Mouse (Mus musculus) lung, embryonic 14.5 days (tissue): Measurements from ENCODE around the gene Elf4. TPM values are rescaled to one million over a fixed set of nuclear protein-coding genes. Genes with fewer than 3 reads are reported as not detected.

Experiments
- ATAC-seq: fragments of 200-750 bp; cut with Nextera tagmentation; 2 replicates; pipeline ENCODE4 v1.8.0; 2017; ENCODE audit warnings: mild to moderate bottlenecking, moderate TSS enrichment, moderate library complexity; ENCODE audit not compliant: insufficient read depth
- DNase-seq: peaks from one replicate; pipeline ENCODE4 v3.0.0-alpha.2; 2015
- H3K27ac ChIP-seq: fragments of 300-500 bp; sonication (generic); 2 replicates; pipeline ENCODE4 v1.5.1; 2014; ENCODE audit warnings: low read depth, mild to moderate bottlenecking, moderate library complexity
- H3K27me3 ChIP-seq: fragments of 300-500 bp; sonication (generic); 2 replicates; pipeline ENCODE4 v1.6.1; 2014; ENCODE audit warnings: low read length, control low read depth; ENCODE audit not compliant: insufficient read depth
- H3K36me3 ChIP-seq: fragments of 300-500 bp; sonication (generic); 2 replicates; pipeline ENCODE4 v1.6.1; 2014; ENCODE audit warnings: control low read depth; ENCODE audit not compliant: insufficient read depth
- H3K4me1 ChIP-seq: fragments of 300-500 bp; sonication (generic); 2 replicates; pipeline ENCODE4 v1.6.1; 2014; ENCODE audit warnings: antibody characterized with exemption, control low read depth; ENCODE audit not compliant: insufficient read depth
- H3K4me2 ChIP-seq: fragments of 300-500 bp; sonication (generic); 2 replicates; pipeline ENCODE4 v1.6.1; 2014; ENCODE audit warnings: mild to moderate bottlenecking
- H3K4me3 ChIP-seq: fragments of 300-500 bp; sonication (generic); 2 replicates; pipeline ENCODE4 v1.5.1; 2014; ENCODE audit warnings: low read depth, low read length
- H3K9ac ChIP-seq: fragments of 300-500 bp; sonication (generic); 2 replicates; pipeline ENCODE4 v1.6.1; 2014
- H3K9me3 ChIP-seq: fragments of 300-500 bp; sonication (generic); 2 replicates; pipeline ENCODE4 v1.6.1; 2016; ENCODE audit warnings: low read depth, low read length, control low read depth
- CTCF ChIP-seq: IDR thresholded peaks from 2 replicates; pipeline ENCODE4 v1.5.1; 2016; ENCODE audit warnings: antibody characterized with exemption, low read depth
- WGBS: fragments of 180-500 bp; shearing (Covaris S2); extraction: QIAGEN DNeasy Blood & Tissue Kit; methylation state at CpG from one replicate; pipeline ENCODE4 v1.1.7; 2014; 5-methylcytosine and 5-hydroxymethylcytosine counted together
- polyA plus RNA-seq: library from polyadenylated mRNA; unstranded; fragments of >200 nt; fragmentation: Nextera tagmentation; extraction: Ambion mirVana; gene quantifications from 2 replicates; pipeline ENCODE4 v1.2.1, GENCODE M21; 2014

Elf4 gene
- polyA plus RNA-seq = 9.6 and 10.5 TPM in 2 replicates

GRCm38 (mm10) chrX:48462754-48463507, at the start of gene Elf4:
Elf4 (minus strand) TSS chrX:48463132.
- Histone ChIP-seq H3K27ac (no peak within 1 kb of the TSS), H3K4me1 (no peaks in the 10 kb centered on the region), H3K9me3 (no peaks in the 10 kb centered on the region), H3K27me3 (no peaks in the 10 kb centered on the region), H3K4me3 (peak within 1 kb of the TSS; percentile 34), H3K4me2 (peak within 1 kb of the TSS; percentile 63), H3K36me3 (no peaks in the 10 kb centered on the region), H3K9ac (peak within 1 kb of the TSS; percentile 54)
- WGBS = 16% methylated on average over 34 of the region's 38 CpGs
- ATAC-seq (peak; percentile 93), DNase-seq (peak; percentile 87)
- TF ChIP-seq CTCF = peak; percentile 93

- WGBS = 89% methylated on average over 8 of the region's 8 CpGs
- Histone ChIP-seq H3K36me3 (peaks cover 21% of the 10 kb centered on the region; the same call in 1 of the 2 replicates), H3K9me3 (no peaks in the 10 kb centered on the region), H3K4me3 (no peak overlapping the region), H3K4me2 (no peak overlapping the region), H3K27ac (no peak overlapping the region), H3K9ac (no peak overlapping the region), H3K27me3 (no peaks in the 10 kb centered on the region), H3K4me1 (no peaks in the 10 kb centered on the region)
- ATAC-seq (no peak), DNase-seq (no peak)
- no peak for TF ChIP-seq CTCF
These were observed 30.8 kb upstream of the Elf4 start for GRCm38 (mm10) chrX:48493763-48494162.

DNA sequence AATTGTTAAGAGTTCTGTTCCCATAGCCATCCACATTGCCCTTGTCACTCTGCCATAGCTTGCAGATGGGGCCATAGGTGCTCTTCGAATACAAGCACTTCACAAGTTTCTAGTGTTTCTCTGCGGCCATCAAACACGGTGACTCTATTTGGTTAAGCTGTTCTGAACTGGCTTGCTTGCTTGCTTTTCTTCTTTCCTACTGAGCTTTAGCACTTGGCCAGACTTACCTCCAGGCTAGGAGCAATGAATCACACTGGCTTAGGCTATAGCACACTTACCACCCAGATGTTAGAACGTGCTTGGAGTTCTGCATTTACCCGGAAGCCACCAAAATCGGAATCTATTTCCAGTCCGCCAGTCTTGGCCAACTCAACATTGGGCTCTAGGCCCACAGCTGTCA, 18.8 kb upstream of the Elf4 start:
- no peaks in the 10 kb centered on the region for H3K4me1 ChIP-seq
- no peak overlapping the region for H3K4me3 ChIP-seq
- DNase-seq (no peak), ATAC-seq (no peak)
- no peak overlapping the region for H3K9ac ChIP-seq
- no peaks in the 10 kb centered on the region for H3K9me3 ChIP-seq
- no peak overlapping the region for H3K4me2 ChIP-seq
- H3K27me3 ChIP-seq = no peaks in the 10 kb centered on the region
- 83% methylated on average over 7 of the region's 7 CpGs for WGBS
- no peak overlapping the region for H3K27ac ChIP-seq
- peaks cover 45% of the 10 kb centered on the region; the same call in 1 of the 2 replicates for H3K36me3 ChIP-seq
- TF ChIP-seq CTCF = no peak

GRCm38 (mm10) chrX:48481095-48481494, 18.2 kb upstream of the Elf4 start:
- Histone ChIP-seq H3K36me3 (peaks cover 45% of the 10 kb centered on the region; the same call in 1 of the 2 replicates), H3K27ac (no peak overlapping the region), H3K4me2 (no peak overlapping the region), H3K27me3 (no peaks in the 10 kb centered on the region), H3K9me3 (no peaks in the 10 kb centered on the region), H3K4me1 (no peaks in the 10 kb centered on the region), H3K4me3 (no peak overlapping the region), H3K9ac (no peak overlapping the region)
- DNase-seq = no peak
- TF ChIP-seq CTCF = no peak
- WGBS = 66% methylated on average over 4 of the region's 4 CpGs
- no peak for ATAC-seq

GRCm38 (mm10) chrX:48467355-48467946, 4.5 kb upstream of the Elf4 start:
- ATAC-seq = no peak
- TF ChIP-seq CTCF = no peak
- H3K9ac ChIP-seq = no peak overlapping the region
- H3K4me1 ChIP-seq = no peaks in the 10 kb centered on the region
- no peak overlapping the region for H3K4me2 ChIP-seq
- no peaks in the 10 kb centered on the region for H3K36me3 ChIP-seq
- 60% methylated on average over 3 of the region's 3 CpGs for WGBS
- no peak overlapping the region for H3K27ac ChIP-seq
- no peak for DNase-seq
- no peaks in the 10 kb centered on the region for H3K9me3 ChIP-seq
- H3K4me3 ChIP-seq = no peak overlapping the region
- no peaks in the 10 kb centered on the region for H3K27me3 ChIP-seq

DNA sequence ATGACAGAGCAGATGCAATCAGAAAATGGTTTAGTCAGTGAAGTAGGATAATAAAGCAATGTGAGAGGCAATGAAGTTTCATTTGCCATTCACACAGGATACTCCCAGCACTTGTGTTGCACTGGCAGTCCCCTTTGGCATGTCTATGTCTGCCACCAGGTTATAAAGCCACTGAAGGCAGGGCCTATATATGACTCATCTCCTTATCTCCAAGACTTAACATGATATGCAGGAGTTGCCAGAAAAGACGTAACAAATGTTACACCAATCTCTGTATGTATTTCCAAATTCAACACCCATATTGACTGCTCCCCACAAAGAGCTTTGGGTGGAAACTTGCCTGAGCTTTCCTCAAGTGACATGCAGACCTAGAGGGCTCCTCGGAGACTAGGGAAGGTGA, 3.2 kb upstream of the Elf4 start:
- WGBS = 77% methylated on average over 2 of the region's 2 CpGs
- Histone ChIP-seq H3K4me3 (no peak overlapping the region), H3K27me3 (no peaks in the 10 kb centered on the region), H3K4me2 (no peak overlapping the region), H3K4me1 (no peaks in the 10 kb centered on the region), H3K36me3 (no peaks in the 10 kb centered on the region), H3K9me3 (no peaks in the 10 kb centered on the region), H3K27ac (no peak overlapping the region), H3K9ac (no peak overlapping the region)
- ATAC-seq = no peak
- no peak for DNase-seq
- TF ChIP-seq CTCF = no peak

- no peaks in the 10 kb centered on the region for H3K4me1 ChIP-seq
- H3K4me2 ChIP-seq = no peak overlapping the region
- WGBS = 89% methylated on average over 6 of the region's 6 CpGs
- H3K27ac ChIP-seq = no peak overlapping the region
- H3K4me3 ChIP-seq = no peak overlapping the region
- H3K9ac ChIP-seq = no peak overlapping the region
- no peaks in the 10 kb centered on the region for H3K27me3 ChIP-seq
- no peaks in the 10 kb centered on the region for H3K9me3 ChIP-seq
- no peaks in the 10 kb centered on the region for H3K36me3 ChIP-seq
- ATAC-seq = no peak
- no peak for TF ChIP-seq CTCF
- DNase-seq = no peak
These were observed 1.5 kb upstream of the Elf4 start for GRCm38 (mm10) chrX:48464436-48464835.
